Mouse (Mus musculus): ENCODE results near the gene Zfand4.
"Not testable (repeated sequence)": the region's sequence is repeated elsewhere in the genome, so short reads cannot be mapped to it uniquely, and the experiment has no call there.

The Zfand4 gene

GRCm38 (mm10) chr6:116264018-116264651, at the start of gene Zfand4:
Gene Zfand4 (plus strand): TSS chr6:116264222.
- peak; percentile 91 for DNase-seq (ENCODE audit: low read depth, low spot score)

DNA sequence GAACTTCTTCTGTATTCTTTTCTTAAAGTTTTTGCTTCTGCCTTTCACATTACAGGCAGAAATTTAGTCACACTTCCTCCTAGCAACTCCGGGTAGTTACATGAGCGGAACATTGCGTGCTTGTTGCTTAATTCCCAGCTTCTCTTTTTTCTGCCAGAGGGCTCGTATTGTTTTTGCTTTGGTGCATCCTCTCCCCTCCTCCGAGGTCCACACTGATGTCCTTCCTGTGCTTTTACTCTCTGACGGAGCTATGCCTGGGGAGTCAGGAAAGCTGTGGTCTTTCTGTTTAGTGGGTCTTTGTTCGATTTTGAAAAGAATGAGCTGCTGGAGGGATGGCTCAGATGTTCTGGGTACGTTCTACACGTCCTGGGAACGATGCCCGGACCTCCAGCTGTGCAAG, 36.3 kb upstream of the Zfand4 start:
- no peak for DNase-seq (ENCODE audit: low read depth, low spot score)

DNA sequence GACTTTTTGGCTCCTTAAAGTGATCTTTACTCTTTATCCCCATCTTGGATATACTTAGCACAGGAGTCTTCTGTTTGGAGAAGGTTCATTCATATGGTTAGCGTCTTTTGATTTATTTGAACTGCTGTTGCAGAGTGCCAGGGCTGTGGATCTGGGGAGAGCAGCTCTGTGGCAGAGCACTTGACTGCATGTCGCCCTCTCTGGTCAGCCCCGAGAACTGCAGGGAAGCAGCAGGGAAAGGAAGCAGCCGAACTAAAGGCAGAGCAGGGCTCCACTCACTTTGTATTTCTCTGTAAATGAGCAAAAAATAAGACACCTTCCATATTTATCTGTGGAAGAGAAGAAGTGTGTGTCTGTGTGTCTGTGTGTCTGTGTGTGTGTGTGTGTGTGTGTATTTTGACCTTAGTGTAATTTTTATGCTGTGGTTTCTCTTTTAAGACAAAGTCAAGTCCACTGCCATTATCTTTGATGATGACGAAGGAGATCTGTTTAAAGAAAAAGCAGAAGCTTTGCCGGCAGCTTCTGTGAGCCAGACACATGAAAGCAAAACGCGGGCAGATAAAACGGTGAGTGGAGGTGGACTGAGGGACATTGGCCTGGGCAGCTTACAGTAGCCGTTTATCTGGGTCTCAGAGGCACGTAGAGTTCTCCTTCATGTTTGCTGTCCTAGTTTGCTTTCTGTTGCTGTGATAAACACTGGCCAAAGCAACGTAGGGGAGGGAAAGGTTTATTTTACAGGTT, 35.1 kb upstream of the Zfand4 start:
- peak; percentile 46 for DNase-seq (ENCODE audit: low read depth, low spot score)

GRCm38 (mm10) chr6:116234821-116235220, 29.2 kb upstream of the Zfand4 start:
- not testable (repeated sequence) for DNase-seq (ENCODE audit: low read depth, low spot score)

DNA sequence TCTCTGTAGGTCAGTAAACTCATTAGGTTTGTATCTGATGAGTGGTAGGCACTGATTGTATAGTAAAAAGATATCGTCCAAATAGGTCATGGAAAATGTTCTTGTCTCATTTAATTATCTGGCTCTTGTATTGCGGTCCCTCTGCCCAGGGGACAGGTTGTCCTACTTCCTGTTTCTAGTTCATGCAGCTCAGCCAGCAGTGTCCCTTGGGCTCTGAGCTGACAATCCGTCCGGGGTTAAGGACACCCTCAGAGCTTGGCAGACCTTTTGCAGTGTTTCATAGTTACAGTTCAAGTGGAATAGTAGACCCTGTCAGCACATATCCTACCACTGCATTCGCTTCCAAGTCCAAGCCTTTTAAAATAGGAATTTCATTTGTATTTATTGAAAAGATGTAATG, 28.7 kb upstream of the Zfand4 start:
- DNase-seq (ENCODE audit: low read depth, low spot score), result no peak

- no peak for DNase-seq (ENCODE audit: low read depth, low spot score)
Observed at GRCm38 (mm10) chr6:116238083-116238482, 25.9 kb upstream of the Zfand4 start.

DNA sequence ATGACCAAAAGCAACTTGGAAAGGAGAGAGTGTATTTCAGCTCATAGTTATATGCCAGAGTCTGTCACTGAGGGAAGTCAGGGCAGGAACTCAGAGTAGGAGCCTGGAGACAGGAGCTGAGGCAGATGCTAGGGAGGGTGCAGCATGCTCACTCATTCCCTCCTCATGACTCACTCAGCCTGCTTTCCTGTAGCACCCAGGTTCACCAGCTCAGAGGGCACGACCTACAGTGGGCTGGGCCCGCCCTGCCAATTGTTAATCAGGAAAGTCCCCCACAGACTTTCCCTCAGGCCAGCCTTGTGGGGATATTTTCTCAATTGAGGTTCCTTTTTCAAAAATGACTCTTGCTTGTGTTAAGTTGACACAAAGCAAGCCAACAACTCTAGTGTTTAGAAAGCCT, 23.7 kb upstream of the Zfand4 start:
- no peak for DNase-seq (ENCODE audit: low read depth, low spot score)

GRCm38 (mm10) chr6:116259649-116260048, 4.4 kb upstream of the Zfand4 start:
- DNase-seq (ENCODE audit: low read depth, low spot score), result no peak

DNA sequence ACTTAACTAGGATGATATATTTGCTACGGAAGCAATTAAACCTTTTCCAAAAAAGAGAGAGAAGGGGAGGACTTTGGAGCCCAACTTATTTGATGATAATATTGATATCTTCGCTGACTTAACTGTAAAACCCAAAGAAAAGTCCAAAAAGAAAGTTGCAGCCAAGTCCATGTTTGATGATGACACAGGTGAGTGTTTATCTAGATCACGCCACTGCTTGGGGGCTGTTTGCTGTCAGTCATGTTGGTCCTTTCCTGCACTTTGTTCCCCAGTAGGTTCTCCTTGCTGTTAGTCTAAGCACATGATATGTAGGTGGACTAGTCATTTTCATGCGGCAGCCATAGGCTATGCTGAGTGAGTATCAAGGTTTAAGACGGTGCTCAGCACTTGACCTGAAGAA, 3.5 kb upstream of the Zfand4 start:
- DNase-seq (ENCODE audit: low read depth, low spot score), result no peak

GRCm38 (mm10) chr6:116262824-116263223, 1.2 kb upstream of the Zfand4 start:
- DNase-seq (ENCODE audit: low read depth, low spot score), result no peak

DNA sequence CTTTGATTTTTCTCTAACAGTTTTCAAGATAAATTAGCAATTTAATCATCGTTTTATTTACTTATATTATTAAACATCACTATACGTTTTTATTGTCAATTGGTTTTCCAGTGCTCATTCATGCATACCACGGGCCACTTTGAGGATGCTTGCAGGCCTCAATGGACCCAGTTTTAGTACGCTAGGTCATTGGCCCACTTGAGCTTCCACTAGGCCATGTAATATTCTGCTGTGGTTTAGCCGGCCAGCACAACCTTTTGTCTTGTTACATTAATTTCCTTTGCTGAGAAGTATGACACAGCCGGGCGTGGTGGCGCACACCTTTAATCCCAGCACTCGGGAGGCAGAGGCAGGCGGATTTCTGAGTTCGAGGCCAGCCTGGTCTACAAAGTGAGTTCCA, 814 bp downstream of the Zfand4 start:
- no peak for DNase-seq (ENCODE audit: low read depth, low spot score)

- DNase-seq (ENCODE audit: low read depth, low spot score), result no peak
Observed at GRCm38 (mm10) chr6:116265603-116266002, 1.6 kb downstream of the Zfand4 start.

- peak; percentile 72 for DNase-seq (ENCODE audit: low read depth, low spot score)
Observed at GRCm38 (mm10) chr6:116266273-116267109, 2.5 kb downstream of the Zfand4 start.

- no peak for DNase-seq (ENCODE audit: low read depth, low spot score)
Observed at GRCm38 (mm10) chr6:116267110-116267423, 3.0 kb downstream of the Zfand4 start.

DNA sequence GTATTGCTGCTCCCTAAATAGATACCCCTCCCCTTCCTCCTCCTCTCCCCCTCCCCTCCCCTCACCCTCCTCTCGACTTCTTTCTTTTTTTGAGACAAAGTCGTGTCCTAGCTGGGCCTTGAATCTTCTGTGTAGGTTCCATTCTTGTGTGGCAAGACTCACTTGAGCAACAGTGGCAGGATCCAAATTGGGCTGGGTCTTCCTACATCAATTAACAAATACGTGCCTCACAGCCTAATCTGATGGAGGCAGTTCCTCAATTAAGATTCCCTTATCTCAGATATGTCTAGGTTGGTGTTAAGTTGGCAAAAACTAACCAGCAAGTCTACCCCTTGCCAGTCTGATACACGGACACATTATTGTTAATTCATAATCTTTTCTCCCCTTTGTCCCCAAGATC, 11.7 kb downstream of the Zfand4 start:
- DNase-seq (ENCODE audit: low read depth, low spot score), result no peak

DNA sequence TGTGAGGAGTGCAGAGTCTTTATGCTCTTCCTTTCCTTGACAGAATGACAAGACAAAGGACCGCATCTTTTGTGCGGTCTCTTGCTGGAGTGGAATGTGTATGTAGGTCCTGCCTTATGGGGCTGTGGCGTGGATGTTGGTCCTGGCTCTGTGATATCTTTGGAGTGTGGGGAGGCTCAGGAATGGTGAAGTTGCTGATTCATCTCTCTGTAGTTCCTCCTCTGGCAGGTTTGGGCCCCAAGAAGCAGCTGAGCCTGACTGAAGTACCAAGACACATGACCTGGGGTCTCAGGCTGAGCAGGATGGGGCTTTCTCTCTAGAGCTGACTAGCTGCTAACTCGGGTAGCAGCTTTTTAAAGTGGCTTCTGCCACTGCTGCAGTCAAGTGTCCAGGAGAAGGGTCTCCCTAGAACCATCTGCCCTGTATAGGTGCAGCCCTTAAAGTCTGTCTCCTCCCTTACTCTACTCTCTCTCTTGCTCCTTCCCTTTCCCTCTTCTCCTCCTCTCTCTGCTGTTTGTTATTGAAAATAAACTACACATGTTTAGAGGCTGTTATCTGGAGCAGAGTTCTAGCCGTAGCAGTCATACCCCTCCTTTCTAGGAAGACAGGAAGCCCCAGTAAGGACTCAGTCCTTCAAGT, 14.8 kb downstream of the Zfand4 start:
- no peak for DNase-seq (ENCODE audit: low read depth, low spot score)

DNA sequence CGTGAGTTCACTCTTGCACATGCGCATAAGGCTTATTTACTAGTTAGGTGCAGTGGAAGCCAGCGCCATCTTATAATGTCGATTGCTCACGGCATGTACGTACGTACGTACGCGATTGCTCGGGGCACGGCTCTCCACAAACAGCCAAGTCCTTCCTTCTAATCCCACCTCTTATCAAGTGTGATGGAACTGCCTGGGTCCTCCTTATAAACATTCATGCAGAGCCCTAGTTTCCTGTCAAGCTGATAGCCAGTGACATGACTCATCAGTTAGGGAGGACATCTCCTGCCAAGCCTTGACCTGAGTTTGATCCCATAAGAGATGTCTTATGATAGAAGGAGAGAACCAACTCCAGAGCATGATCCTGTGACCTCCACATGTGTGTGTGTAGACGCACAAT, 17.0 kb downstream of the Zfand4 start:
- DNase-seq (ENCODE audit: low read depth, low spot score), result no peak

- no peak for DNase-seq (ENCODE audit: low read depth, low spot score)
Observed at GRCm38 (mm10) chr6:116282546-116282945, 18.5 kb downstream of the Zfand4 start.

GRCm38 (mm10) chr6:116283280-116283679, 19.3 kb downstream of the Zfand4 start:
- DNase-seq (ENCODE audit: low read depth, low spot score), result no peak

- DNase-seq (ENCODE audit: low read depth, low spot score), result no peak
Observed at GRCm38 (mm10) chr6:116286321-116286720, 22.3 kb downstream of the Zfand4 start.

DNA sequence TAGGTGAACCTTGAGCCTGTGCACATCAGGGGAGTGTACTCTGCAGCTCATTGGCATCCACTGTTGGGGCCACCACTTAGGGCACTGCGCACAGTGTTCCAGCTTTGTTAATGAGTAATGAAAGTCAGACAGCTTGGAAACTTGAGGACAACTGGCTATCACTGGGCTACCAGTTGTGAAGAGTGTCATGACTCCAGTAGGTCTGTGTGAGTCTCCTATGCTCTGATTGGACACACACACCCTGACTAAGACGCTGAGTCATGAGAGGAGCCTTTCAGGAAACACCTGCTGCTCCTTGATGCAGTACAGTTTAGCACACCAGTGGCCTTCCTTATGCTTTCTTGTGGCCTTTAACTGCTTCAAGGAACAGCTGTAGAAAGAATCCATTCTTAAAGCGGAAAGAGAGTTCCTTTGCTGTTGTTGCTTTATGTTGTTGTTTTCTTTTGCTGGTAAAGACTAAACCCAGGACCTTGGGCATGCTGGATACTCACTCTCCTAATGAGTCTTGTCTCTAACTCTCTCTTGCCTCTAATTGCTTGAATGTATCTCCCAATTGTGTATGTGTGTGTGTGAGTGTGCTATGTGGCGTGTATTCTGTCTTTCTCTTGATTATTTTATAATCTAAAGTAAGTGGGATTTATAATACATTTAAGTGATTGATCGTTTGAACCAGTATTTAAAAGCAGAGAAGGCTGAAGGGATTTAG, 23.0 kb downstream of the Zfand4 start:
- peak; percentile 16 for DNase-seq (ENCODE audit: low read depth, low spot score)

- no peak for DNase-seq (ENCODE audit: low read depth, low spot score)
Observed at GRCm38 (mm10) chr6:116311411-116311810, 47.4 kb downstream of the Zfand4 start.

Measured in forelimb bud, embryonic 11.5 days (tissue).